Mouse (Mus musculus) CH12.LX (cell line): ENCODE measurements around the gene Fam69a. TPM values are rescaled to one million over a fixed set of nuclear protein-coding genes. Genes with fewer than 3 reads are reported as not detected.
A peak's percentile ranks its signal among the peaks of the same experiment; 100 is the strongest.

ENCODE experiments used
- DNase-seq: peaks from one replicate; pipeline ENCODE4 v3.0.0-alpha.2; 2013; ENCODE audit errors: extremely low read depth
- H3K27ac ChIP-seq: 2 replicates; pipeline ENCODE4 v1.5.1; 2012; ENCODE audit warnings: low read depth, mild to moderate bottlenecking, control low read depth, moderate library complexity; ENCODE audit not compliant: insufficient read depth
- H3K27me3 ChIP-seq: replicated peaks from 2 replicates; pipeline ENCODE3; 2012; ENCODE audit warnings: inconsistent platforms
- H3K36me3 ChIP-seq, 2 experiments: replicated peaks in 1 of 2; 2 replicates each; pipeline versions ENCODE3 to v1.6.1; 2012; ENCODE audit warnings: inconsistent platforms in 1 of 2, low read length in 1 of 2, mild to moderate bottlenecking in 1 of 2, mixed read lengths in 1 of 2, moderate library complexity in 1 of 2; ENCODE audit not compliant: control insufficient read depth in 1 of 2, insufficient read depth in 1 of 2
- H3K4me1 ChIP-seq, 2 experiments: 2 replicates each; pipeline ENCODE4 v1.6.1; 2012; ENCODE audit warnings: inconsistent platforms in 1 of 2, moderate library complexity in 1 of 2; ENCODE audit not compliant: insufficient read depth in 2 of 2, control insufficient read depth in 1 of 2
- H3K4me2 ChIP-seq: 2 replicates; pipeline ENCODE4 v1.6.1; 2012; ENCODE audit warnings: low read depth, mild to moderate bottlenecking, control low read depth; ENCODE audit not compliant: poor library complexity, insufficient read depth, severe bottlenecking
- H3K4me3 ChIP-seq, 3 experiments: fragments of 150-350 bp in 1 of 3; sonication (generic) in 1 of 3; replicated peaks in 1 of 3; 2 replicates each; pipeline versions ENCODE3 to v1.5.1; 2011 to 2012; ENCODE audit warnings: low read depth in 2 of 3, low read length in 2 of 3, mild to moderate bottlenecking in 2 of 3, moderate library complexity in 2 of 3, control low read depth in 1 of 3, improper control_type of control experiment in 1 of 3, inconsistent platforms in 1 of 3, mixed read lengths in 1 of 3; ENCODE audit not compliant: poor library complexity in 1 of 3
- H3K79me2 ChIP-seq: replicated peaks from 2 replicates; pipeline ENCODE4 v1.6.1; 2012; ENCODE audit warnings: mild to moderate bottlenecking, moderate library complexity; ENCODE audit not compliant: control insufficient read depth, poor library complexity, insufficient read depth, severe bottlenecking; ENCODE audit errors: extremely low read depth
- H3K9ac ChIP-seq: 2 replicates; pipeline ENCODE4 v1.6.1; 2012; ENCODE audit warnings: low read depth, mild to moderate bottlenecking, control low read depth, moderate library complexity; ENCODE audit not compliant: insufficient read depth
- H3K9me3 ChIP-seq: replicated peaks from 2 replicates; pipeline ENCODE3; 2012; ENCODE audit warnings: low read length, inconsistent platforms, mixed read lengths
- BHLHE40 ChIP-seq: IDR thresholded peaks from 2 replicates; pipeline ENCODE4 v1.6.1; 2011; ENCODE audit warnings: mild to moderate bottlenecking, low read depth, low read length, improper control_type of control experiment
- CHD1 ChIP-seq: IDR thresholded peaks from 2 replicates; pipeline ENCODE4 v1.6.1; 2012; ENCODE audit warnings: low read depth, low read length, improper control_type of control experiment, inconsistent platforms
- CHD2 ChIP-seq: IDR thresholded peaks from 2 replicates; pipeline ENCODE4 v1.6.1; 2011; ENCODE audit warnings: low read length, improper control_type of control experiment
- CTCF ChIP-seq, 2 experiments: IDR thresholded peaks in 1 of 2; conservative IDR thresholded peaks in 1 of 2; 2 replicates each; pipeline ENCODE4 v1.5.1; 2011 to 2012; ENCODE audit warnings: low read depth in 2 of 2, low read length in 2 of 2, improper control_type of control experiment in 1 of 2, inconsistent platforms in 1 of 2, mild to moderate bottlenecking in 1 of 2, moderate library complexity in 1 of 2
- EP300 ChIP-seq: IDR thresholded peaks from 2 replicates; pipeline ENCODE4 v1.6.1; 2011; ENCODE audit warnings: low read length, improper control_type of control experiment
- ETS1 ChIP-seq: conservative IDR thresholded peaks from 2 replicates; pipeline ENCODE4 v1.6.1; 2012; ENCODE audit warnings: low read depth, mild to moderate bottlenecking, inconsistent platforms, low read length, improper control_type of control experiment, moderate library complexity
- GABPA ChIP-seq: IDR thresholded peaks from 2 replicates; pipeline ENCODE4 v1.6.1; 2012; ENCODE audit warnings: low read depth, low read length, improper control_type of control experiment, inconsistent platforms; ENCODE audit not compliant: insufficient replicate concordance
- HCFC1 ChIP-seq: IDR thresholded peaks from 2 replicates; pipeline ENCODE4 v1.6.1; 2012; ENCODE audit warnings: low read depth, mild to moderate bottlenecking, inconsistent platforms, low read length, improper control_type of control experiment
- IRF4 ChIP-seq: IDR thresholded peaks from 2 replicates; pipeline ENCODE4 v1.6.1; 2014; ENCODE audit warnings: low read depth, mild to moderate bottlenecking, inconsistent platforms, low read length, improper control_type of control experiment
- JUND ChIP-seq: conservative IDR thresholded peaks from 2 replicates; pipeline ENCODE4 v1.6.1; 2011; ENCODE audit warnings: low read depth, low read length, improper control_type of control experiment
- MAFK ChIP-seq: IDR thresholded peaks from 2 replicates; pipeline ENCODE4 v1.6.1; 2011; ENCODE audit warnings: low read length, improper control_type of control experiment; ENCODE audit not compliant: insufficient replicate concordance
- MAX ChIP-seq: IDR thresholded peaks from 2 replicates; pipeline ENCODE4 v1.6.1; 2011; ENCODE audit warnings: low read length, improper control_type of control experiment
- MAZ ChIP-seq: IDR thresholded peaks from 2 replicates; pipeline ENCODE4 v1.6.1; 2012; ENCODE audit warnings: low read depth, mild to moderate bottlenecking, inconsistent platforms, low read length, improper control_type of control experiment, moderate library complexity
- MYC ChIP-seq: IDR thresholded peaks from 2 replicates; pipeline ENCODE4 v1.6.1; 2011; ENCODE audit warnings: low read depth, mild to moderate bottlenecking, improper control_type of control experiment, low read length
- NELFE ChIP-seq: IDR thresholded peaks from 2 replicates; pipeline ENCODE4 v1.6.1; 2011; ENCODE audit warnings: low read depth, low read length, improper control_type of control experiment
- NRF1 ChIP-seq: IDR thresholded peaks from 2 replicates; pipeline ENCODE4 v1.6.1; 2014; ENCODE audit warnings: low read depth, mild to moderate bottlenecking, inconsistent platforms, low read length, improper control_type of control experiment, moderate library complexity
- PAX5 ChIP-seq: IDR thresholded peaks from 2 replicates; pipeline ENCODE4 v1.6.1; 2012; ENCODE audit warnings: low read length, inconsistent platforms, mixed read lengths
- POLR2A ChIP-seq: IDR thresholded peaks from 2 replicates; pipeline ENCODE4 v1.6.1; 2011; ENCODE audit warnings: low read depth, mild to moderate bottlenecking, improper control_type of control experiment, low read length
- POLR2AphosphoS2 ChIP-seq: IDR thresholded peaks from 2 replicates; pipeline ENCODE4 v1.6.1; 2011; ENCODE audit warnings: low read depth, low read length, improper control_type of control experiment
- RAD21 ChIP-seq: IDR thresholded peaks from 2 replicates; pipeline ENCODE4 v1.6.1; 2011; ENCODE audit warnings: low read depth, mild to moderate bottlenecking, low read length, improper control_type of control experiment, moderate library complexity
- SIN3A ChIP-seq: IDR thresholded peaks from 2 replicates; pipeline ENCODE4 v1.6.1; 2012; ENCODE audit warnings: low read length, improper control_type of control experiment, inconsistent platforms
- SMC3 ChIP-seq: IDR thresholded peaks from 2 replicates; pipeline ENCODE4 v1.6.1; 2011; ENCODE audit warnings: low read depth, low read length, improper control_type of control experiment
- TCF12 ChIP-seq: IDR thresholded peaks from 2 replicates; pipeline ENCODE4 v1.6.1; 2014; ENCODE audit warnings: low read depth, mild to moderate bottlenecking, inconsistent platforms, low read length, improper control_type of control experiment
- UBTF ChIP-seq: IDR thresholded peaks from 2 replicates; pipeline ENCODE4 v1.6.1; 2012; ENCODE audit warnings: low read depth, mild to moderate bottlenecking, inconsistent platforms, low read length, improper control_type of control experiment, moderate library complexity
- ZC3H11A ChIP-seq: IDR thresholded peaks from 2 replicates; pipeline ENCODE4 v1.6.1; 2012; ENCODE audit warnings: low read depth, mild to moderate bottlenecking, inconsistent platforms, low read length, improper control_type of control experiment
- ZKSCAN1 ChIP-seq: IDR thresholded peaks from 2 replicates; pipeline ENCODE4 v1.6.1; 2012; ENCODE audit warnings: low read depth, inconsistent platforms, low read length, improper control_type of control experiment, borderline replicate concordance
- ZNF384 ChIP-seq: IDR thresholded peaks from 2 replicates; pipeline ENCODE4 v1.6.1; 2012; ENCODE audit warnings: low read depth, low read length, improper control_type of control experiment, inconsistent platforms
- dilution Hi-C: fragments of 300-500 bp; cut with MboI; formaldehyde crosslinking; loops from 2 replicates; pipeline ENCODE4 v1.14.3; 2020; ENCODE audit warnings: low sequenced_read_pairs; ENCODE audit not compliant: extremely low pct_unique_long_range_greater_than_20kb, extremely low pct_ligation_motif_present
- in situ Hi-C: fragments of 300-500 bp; cut with MboI; formaldehyde crosslinking; loops from 3 replicates; pipeline ENCODE4 v1.14.3; 2019; ENCODE audit warnings: low sequenced_read_pairs, low pct_ligation_motif_present, low pct_unique_long_range_greater_than_20kb, mixed read lengths
- polyA plus RNA-seq: library from polyadenylated mRNA; unstranded; fragments of >175 nt; gene quantifications from 2 replicates; pipeline ENCODE4 v1.2.1, GENCODE M21; 2012; ENCODE audit warnings: low read depth; ENCODE audit not compliant: insufficient read length
- total RNA-seq, 2 experiments: library from RNA; depleted of rRNA; stranded (reverse); fragments of 300-350 nt in 1 of 2; fragments of >200 nt in 1 of 2; gene quantifications; 2 replicates each; pipeline ENCODE4 v1.2.3; 2012 to 2014

Gene Fam69a
- total and polyA plus RNA-seq, 3 experiments, result 4.2 to 14.2 (median 6.5) TPM

DNA sequence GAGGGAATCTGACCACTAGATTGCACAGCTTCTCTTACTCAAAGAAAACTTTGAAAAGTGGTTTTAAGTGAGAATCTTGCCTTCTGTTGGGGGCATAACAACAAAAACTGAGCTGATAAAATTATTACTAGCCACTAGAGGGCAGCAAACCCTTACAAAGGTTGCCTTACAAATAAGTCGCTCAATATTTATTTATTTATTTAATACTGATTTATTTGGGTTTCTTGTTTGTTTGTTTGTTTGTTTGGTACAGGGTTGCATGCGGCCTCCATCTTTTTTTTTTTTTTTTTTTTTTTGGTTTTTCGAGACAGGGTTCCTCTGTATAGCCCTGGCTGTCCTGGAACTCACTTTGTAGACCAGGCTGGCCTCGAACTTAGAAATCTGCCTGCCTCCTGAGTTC lies 47.3 kb upstream of the Fam69a start:
- dilution Hi-C loops (no loop called here), in situ Hi-C loops (loop anchor here (10.0 kb wide), 1 partner anchor 131 kb away; no protein-coding TSS in a partner anchor)
- Histone ChIP-seq H3K4me1 (peaks cover 0 to 15% of the 10 kb centered on the region in 2 experiments; a peak in 2 of 4 replicates), H3K79me2 (no peaks in the 10 kb centered on the region), H3K27ac (no peak overlapping the region), H3K4me2 (no peak overlapping the region), H3K9me3 (peaks cover 2% of the 10 kb centered on the region), H3K9ac (no peak overlapping the region), H3K4me3 (no peak overlapping the region), H3K36me3 (no peaks in the 10 kb centered on the region), H3K27me3 (no peaks in the 10 kb centered on the region)
- DNase-seq, result peak; percentile 63
- TF ChIP-seq POLR2AphosphoS2 (no peak), MAX (no peak), ETS1 (no peak), ZKSCAN1 (no peak), IRF4 (no peak), RAD21 (peak; percentile 82), TCF12 (no peak), JUND (no peak), NELFE (no peak), UBTF (no peak), ZNF384 (no peak), POLR2A (no peak), PAX5 (no peak), MYC (no peak), CHD2 (no peak), CTCF (conservative IDR thresholded peaks at IDR 0.05 in 1 of 2, IDR thresholded peaks at IDR 0.05 in 1 of 2; ENCODE audit: low read depth in 2 of 2, low read length in 2 of 2) (peak; percentile 20 to 83; a peak in 3 of 4 replicates), SIN3A (no peak), EP300 (no peak), CHD1 (no peak), BHLHE40 (no peak), SMC3 (peak; percentile 65), MAZ (no peak), GABPA (no peak), ZC3H11A (peak; percentile 45; the same call in 1 of the 2 replicates), HCFC1 (no peak), MAFK (no peak), NRF1 (no peak)
